Mouse (Mus musculus) heart, postnatal 14 days (tissue): ENCODE data around the gene Hip1. TPM values are rescaled to one million over a fixed set of nuclear protein-coding genes. Genes with fewer than 3 reads are reported as not detected.
A peak's percentile ranks its signal among the peaks of the same experiment; 100 is the strongest.
"Not testable (repeated sequence)": the region's sequence is repeated elsewhere in the genome, so short reads cannot be mapped to it uniquely, and the experiment has no call there.

Experiments
- DNase-seq, 2 experiments: peaks; one replicate each; pipeline ENCODE4 v3.0.0; 2021 to 2022
- intact Hi-C: fragments of 180-260 bp; cut with DNase I; formaldehyde crosslinking; loops from one replicate; pipeline ENCODE4 v1.15.1; 2025
- microRNA-seq, 2 experiments: library from miRNA; unstranded; fragments of <30 nt; microRNA quantifications; one replicate each; pipeline ENCODE4 v1.2.0; 2021 to 2022
- total RNA-seq, 2 experiments: library from RNA; stranded (reverse); gene quantifications; 2 replicates each; pipeline ENCODE4 v1.2.3; 2021

Hip1 gene
- total RNA-seq, 2 experiments from 2014 or later: 45.6 to 45.9 TPM

DNA sequence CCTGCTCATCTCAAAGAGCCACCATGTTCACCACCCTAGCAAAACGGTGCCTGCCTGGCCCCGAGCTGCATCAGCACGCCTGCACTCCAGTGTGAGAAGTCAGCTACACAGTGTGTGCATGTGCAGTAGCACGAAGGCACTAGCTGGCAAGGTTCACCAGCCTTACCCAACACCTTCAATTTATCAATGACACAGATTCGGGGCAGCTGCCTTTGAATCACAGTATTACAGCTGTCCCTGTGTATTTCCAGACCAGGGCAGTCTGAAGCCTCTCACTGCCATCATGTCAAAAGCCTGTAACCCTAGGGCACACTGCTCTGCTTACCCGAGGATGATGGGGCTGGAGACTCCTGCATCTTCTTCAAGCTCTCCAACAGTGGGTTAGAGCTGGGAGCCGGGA, 162.2 kb downstream of the Hip1 start:
- DNase-seq: no peak
- intact Hi-C loops: no loop called here

DNA sequence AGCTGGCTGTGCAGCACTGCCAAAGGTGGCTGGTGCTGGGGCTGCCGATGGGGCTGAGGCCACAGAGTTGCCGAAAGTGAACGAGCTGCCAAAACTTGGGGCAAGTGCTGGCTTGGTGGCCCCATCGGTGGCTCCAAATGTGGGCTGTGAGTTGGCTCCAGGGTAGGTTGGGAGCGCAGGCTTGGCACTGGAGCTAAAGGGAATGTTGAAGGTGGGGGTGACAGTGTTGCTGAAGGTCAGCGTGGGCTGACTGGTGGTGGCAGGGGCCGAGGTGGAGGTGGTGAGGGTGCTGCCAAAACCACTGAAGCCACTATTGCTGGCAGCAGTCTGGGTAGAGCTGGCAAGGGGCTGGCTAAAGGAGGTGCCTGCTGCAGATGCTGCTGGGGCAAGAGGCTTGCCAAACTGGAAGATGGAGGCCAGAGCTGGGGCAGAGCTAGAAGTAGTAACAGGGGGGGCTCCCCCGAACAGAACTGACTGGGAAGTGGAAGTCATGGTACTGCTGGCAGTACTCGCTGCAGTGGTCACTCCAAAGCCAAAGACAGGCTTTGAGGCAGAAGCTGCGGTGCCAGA, 163.5 kb downstream of the Hip1 start:
- intact Hi-C loops: no loop called here
- peak in 1 of 2 experiments; percentile 24 for DNase-seq

DNA sequence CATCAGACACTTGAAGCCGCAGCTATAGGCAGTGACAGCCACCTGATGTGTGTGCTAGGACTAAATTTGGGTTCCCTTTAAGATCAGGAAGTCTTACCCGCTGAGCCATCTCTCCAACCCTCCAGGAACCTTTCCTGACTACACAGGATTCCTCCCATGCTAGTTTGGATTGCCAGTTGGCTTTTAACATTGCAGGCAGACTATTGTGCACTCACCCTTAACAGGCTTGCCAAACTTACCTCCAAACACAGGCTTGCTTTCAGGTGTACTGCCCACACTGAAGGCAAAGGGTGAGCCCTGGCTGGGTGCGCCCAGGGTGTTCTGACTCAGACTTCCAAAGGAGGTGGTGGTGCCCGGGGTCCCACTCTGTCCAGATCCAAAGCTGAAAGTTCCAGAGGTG, 164.2 kb downstream of the Hip1 start:
- no peak for DNase-seq
- intact Hi-C loops: no loop called here

DNA sequence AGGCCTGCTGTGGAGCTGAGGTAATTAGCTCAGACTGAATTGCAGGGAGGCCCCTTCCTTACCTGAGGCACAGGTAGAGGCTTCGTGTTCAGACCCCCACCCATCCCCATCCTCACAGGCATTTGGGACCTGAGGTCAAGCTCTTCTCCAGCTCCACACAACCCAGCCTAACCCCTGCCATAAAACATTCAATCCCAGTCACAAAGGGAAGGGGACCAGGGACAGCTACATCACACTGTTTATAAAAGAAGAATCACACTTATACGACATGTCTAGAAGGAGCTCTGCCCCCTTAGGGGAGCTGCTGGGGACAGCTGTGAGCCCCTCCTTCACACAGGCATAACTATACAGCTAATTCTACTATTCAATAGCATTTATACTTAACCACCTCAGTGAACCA, 168.6 kb downstream of the Hip1 start:
- intact Hi-C loops: no loop called here
- no peak for DNase-seq

DNA sequence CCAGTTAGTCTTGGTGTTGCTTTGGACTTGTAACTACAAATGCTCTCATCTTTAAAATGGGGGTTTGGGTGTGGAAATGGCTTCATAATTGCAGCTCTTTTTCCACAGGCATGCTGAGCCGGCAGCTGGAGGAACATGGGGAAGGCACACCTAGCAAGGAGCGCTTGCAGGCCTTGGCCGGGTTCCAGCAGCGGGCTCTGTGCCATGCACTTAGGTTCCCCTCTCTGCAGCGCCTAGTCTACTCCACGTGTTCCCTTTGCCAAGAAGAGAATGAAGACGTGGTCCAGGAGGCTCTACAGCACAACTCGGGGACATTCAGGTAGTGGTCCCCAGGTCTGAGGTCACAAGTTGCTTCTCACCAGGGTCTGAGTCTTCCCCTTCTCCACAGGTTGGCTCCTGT, 169.8 kb downstream of the Hip1 start:
- peak; percentile 34 to 43 for DNase-seq
- intact Hi-C loops: no loop called here

DNA sequence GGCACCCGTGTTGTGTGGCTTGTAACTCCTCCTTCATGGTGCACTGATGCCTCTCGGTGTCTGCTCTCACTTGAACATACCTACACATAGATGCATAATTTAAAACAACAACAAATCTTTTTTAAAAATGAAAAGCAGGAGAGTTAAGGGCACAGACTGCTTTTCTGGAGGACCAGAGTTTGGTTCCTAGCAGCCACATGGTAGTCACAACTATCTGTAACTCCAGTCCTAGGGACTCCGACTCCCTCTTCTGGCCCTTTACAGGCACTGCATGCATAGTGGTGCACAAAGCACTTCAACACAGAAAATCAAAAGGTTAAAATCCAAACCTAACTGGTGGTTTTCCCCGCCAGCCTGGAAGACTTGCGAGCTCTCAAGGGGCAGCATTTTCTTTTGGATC, 171.3 kb downstream of the Hip1 start:
- no peak for DNase-seq
- intact Hi-C loops: no loop called here

DNA sequence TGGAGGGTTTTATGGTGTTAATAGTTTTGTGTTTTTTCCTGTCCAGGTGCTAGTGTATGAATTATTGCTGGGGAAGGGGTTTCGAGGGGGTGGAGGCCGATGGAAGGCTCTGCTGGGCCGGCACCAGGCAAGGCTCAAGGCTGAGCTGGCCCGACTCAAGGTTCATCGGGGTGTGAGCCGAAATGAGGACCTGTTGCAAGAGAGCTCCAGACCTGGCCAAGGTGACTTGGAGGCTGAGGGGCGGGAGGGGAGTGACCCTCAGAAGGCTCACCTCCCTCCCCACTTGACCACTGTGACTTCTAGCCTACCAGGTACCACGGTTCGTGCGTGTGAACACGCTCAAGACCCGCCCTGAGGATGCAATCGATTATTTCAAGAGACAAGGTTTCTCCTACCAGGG, 173.7 kb downstream of the Hip1 start:
- no peak for DNase-seq
- intact Hi-C loops: no loop called here

DNA sequence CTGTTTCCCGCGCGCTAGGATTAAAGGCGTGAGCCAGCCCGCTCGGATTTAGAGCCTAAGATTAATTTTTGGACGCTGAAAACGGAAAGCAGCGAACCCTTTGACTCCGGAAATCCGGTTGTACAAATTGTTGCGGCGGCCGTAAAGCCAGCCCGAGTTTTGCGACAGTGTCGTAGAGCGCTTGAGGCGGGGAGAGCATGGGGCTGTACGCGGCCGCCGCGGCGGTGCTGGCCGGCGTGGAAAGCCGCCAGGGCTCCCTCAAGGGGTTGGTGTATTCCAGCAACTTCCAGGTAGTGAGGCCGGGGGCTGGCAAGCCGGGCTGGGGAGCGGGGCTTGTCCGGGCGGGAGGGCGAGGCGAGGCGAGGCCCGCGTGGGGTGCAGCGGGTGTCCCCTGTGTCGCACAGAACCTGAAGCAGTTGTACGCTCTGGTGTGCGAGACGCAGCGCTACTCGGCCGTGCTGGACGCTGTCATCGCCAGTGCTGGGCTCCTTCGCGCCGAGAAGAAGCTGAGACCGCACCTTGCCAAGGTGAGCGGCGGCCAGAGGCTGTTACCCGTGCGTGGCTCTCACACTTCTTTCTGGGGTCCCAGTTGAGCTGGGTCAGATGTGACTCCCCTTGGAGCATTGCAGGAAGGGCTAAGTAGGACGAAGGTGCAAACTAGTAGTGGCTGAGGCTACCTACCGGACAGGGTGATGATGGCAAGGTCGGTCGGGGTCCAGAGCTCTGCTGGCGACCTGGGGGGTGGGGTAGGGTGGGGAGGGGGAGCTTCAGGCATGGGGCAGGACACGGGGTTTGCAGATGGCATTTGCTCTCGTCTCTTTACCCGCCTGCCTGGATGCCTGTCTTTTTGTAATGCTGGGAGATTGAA, 174.9 kb downstream of the Hip1 start, which contains the start of gene Nsun5:
Gene Nsun5 (plus strand): TSS at position 167 of the 868 bp plus-strand sequence.
- DNase-seq: peak; percentile 93 to 98
- intact Hi-C loops: no loop called here

DNA sequence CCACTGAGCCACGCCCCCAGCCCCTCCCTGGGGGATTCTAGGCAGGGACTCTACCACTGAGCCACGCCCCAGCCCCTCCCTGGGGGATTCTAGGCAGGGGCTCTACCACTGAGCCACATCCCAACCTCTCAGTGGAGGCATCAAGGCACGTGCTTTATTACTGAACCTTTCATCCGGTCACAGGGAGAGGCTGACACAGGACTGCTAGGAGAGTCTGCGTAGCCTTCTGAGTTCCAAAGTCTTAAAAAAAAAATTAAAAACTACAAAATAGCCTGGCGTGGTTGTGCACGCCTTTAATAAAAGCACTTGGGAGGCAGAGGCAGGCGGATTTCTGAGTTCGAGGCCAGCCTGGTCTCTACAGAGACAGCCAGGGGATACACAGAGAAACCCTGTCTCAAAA, 175.7 kb downstream of the Hip1 start:
- DNase-seq, intact Hi-C loops: not testable (repeated sequence)

DNA sequence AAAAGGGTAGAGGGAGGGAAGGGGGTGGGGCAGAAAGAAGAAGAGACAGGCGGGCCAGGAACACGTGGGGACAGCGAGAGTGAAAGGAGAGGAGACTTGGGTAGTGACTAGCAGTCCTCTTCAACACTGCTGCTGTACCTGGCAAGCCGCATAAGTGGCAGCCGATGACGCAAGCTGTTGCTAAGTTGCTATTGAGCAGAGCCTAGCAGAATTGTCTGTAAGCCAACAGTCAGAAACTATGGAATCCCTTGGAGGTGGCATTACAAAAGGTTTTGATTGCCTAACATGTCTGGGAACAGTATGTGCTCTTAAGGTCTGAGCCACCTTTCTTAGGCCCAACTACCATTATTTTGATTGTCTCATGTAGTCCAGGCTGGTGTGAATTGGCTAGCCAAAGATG, 176.6 kb downstream of the Hip1 start:
- DNase-seq: no peak
- intact Hi-C loops: no loop called here

DNA sequence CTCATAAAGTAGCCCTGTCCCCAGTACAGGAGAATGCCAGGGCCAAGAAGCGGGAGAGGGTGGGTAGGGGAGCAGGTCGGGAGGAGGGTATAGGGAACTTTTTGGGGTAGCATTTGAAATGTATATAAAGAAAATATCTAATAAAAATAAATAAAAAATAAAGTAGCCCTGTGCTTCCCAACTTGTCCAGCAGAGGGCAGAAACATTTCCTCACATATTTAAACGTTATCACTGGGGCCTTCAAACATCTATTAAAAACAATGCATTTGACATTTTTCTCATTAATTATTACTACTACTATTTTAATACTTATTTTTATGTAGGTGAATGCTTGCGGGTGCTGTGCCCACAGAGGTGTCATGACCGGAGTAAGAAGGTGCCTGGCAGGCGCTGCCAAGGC, 177.1 kb downstream of the Hip1 start:
- no peak for DNase-seq
- intact Hi-C loops: no loop called here

DNA sequence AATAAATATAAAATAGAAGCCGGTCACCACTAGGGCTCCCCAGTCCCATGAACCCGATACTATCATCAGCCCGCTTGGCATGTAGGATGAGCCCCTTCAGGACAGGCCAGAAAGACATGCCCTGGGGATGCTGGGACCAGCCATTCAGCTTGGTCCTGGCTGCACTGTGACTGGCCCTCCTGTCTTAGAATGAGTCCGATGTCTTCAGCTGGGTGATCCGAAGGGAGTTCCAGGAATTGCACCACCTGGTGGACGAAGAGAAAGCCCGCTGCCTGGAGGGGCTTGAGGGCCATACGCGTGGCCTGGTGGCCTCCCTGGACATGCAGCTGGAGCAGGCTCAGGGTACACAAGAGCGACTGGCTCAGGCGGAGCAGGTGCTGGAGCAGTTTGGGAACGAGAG, 181.4 kb downstream of the Hip1 start:
- intact Hi-C loops: no loop called here
- DNase-seq: peak in 1 of 2 experiments; percentile 58

DNA sequence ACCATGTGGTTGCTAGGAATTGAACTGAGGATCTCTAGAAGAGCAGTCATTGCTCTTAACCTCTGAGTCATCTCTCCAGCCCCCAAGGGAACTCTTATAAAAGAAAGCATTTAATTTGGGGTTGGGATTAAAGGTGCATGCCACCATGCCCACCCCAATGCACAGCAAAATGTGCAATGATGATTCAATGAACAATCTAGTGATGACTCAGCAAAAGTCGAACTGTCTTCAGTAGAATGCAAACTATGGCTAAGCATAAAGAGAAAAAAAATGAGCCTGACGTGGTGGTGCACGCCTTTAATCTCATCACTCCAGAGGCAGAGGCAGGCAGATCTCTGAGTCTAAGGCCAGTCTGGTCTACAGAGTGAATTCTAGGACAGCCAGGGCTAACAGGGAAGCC, 182.3 kb downstream of the Hip1 start:
- intact Hi-C loops: no loop called here
- DNase-seq: no peak

DNA sequence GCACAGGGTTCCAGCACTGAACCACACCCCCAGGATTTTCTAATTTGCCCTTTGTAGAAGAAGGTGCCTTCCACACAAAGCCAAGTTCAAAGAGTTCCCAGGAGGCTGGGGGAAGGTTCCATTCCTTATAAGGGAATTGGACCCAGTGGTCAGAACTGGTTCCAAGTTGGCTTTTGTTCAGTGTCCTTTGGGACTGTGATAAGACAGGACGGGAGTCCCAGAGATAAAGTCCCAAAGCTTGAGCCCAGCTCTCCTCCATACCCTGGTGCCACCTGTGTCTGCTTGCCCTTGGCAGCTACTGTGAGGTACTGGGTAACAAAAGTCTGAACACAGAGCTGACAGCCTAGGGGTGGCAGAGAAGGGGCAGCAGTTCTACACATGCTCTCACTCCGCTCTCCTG, 185.1 kb downstream of the Hip1 start:
- intact Hi-C loops: no loop called here
- peak; percentile 36 to 73 for DNase-seq

DNA sequence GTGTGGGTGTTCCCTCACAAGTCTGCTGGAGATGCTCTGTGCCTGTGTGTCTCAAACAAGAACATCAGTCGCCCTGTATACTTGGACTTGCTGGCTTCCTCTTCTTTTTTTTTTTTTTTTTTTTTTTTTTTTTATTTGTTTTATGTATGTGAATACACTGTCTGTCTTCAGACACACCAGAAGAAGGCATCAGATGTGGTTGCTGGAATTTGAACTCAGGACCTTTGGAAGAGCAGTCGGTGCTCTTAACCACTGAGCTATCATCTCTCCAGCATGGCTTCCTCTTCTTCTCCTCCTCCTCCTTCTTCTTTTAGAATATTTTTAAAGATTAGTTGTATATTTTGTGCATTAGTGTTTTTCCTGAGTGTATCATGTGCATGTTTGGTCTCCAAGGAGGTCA, 187.4 kb downstream of the Hip1 start:
- intact Hi-C loops: no loop called here
- peak; percentile 31 to 36 for DNase-seq

Small RNAs within 50 kb of the gene (microRNA-seq; reads per million reads assigned to microRNA genes)
- 0.85 to 1.1 reads per million in 2 experiments for gene Mir7033

Other genes with a start within 250 kb of the Hip1 start
- gene Fkbp6, start 195.1 kb downstream of the Hip1 start, total RNA-seq: under 1 TPM; 0.29 to 0.61 TPM
- not detected for gene Trim50, start 191.8 kb downstream of the Hip1 start, total RNA-seq
- 10 to 100 TPM; 14.5 to 17.0 TPM for gene Nsun5, start 175.2 kb downstream of the Hip1 start, total RNA-seq
- gene Pom121, start 150.6 kb downstream of the Hip1 start, total RNA-seq: 10 to 100 TPM; 15.8 to 18.2 TPM
- gene Ccl26, start 18.4 kb upstream of the Hip1 start, total RNA-seq: not detected
- 1 to 10 TPM; 1.6 to 2.2 TPM for gene Ccl24, start 27.9 kb upstream of the Hip1 start, total RNA-seq
- 10 to 100 TPM; 13.8 to 16.9 TPM for gene Rhbdd2, start 87.5 kb upstream of the Hip1 start, total RNA-seq
- 10 to 100 TPM; 56.2 to 57.7 TPM for gene Por, start 124.9 kb upstream of the Hip1 start, total RNA-seq
- 10 to 100 TPM in 1 of 2 experiments, 1 to 10 TPM in 1; 10.0 to 10.3 TPM for gene Tmem120a, start 199.3 kb upstream of the Hip1 start, total RNA-seq
- gene Styxl1, start 233.3 kb upstream of the Hip1 start, total RNA-seq: under 1 TPM in 1 of 2 experiments, not detected in 1; 0.34 TPM
- gene Mdh2, start 233.4 kb upstream of the Hip1 start, total RNA-seq: 1,000 to 10,000 TPM; 1,831 to 1,920 TPM